Mouse (Mus musculus): Measurements from ENCODE around the gene Impdh2. TPM values are rescaled to one million over a fixed set of nuclear protein-coding genes. Genes with fewer than 3 reads are reported as not detected.

Impdh2 gene
- total and polyA plus RNA-seq, 2 experiments from 2014 or later: 93.8 to 103 TPM

DNA sequence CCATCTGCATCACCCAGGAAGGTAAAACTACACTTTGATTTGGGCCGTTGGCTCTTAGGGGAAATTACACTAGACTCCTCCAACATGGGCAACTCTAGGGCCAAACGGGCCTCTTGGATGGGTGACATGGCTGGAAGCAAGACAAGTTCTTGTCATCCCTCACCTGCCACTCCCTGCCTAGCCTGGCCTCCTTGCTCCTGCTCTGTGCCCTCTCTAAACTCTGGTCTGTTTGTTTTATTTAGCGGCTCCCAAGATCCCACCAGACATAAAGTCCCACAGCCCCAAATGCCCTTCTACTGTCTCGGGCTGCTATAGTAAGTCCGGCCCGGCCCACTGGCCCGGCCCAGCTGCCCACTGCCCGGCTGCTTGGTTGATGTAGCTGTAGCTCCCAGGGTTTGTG is 3.6 kb downstream of the Impdh2 start:
- no peak for ATAC-seq

DNA sequence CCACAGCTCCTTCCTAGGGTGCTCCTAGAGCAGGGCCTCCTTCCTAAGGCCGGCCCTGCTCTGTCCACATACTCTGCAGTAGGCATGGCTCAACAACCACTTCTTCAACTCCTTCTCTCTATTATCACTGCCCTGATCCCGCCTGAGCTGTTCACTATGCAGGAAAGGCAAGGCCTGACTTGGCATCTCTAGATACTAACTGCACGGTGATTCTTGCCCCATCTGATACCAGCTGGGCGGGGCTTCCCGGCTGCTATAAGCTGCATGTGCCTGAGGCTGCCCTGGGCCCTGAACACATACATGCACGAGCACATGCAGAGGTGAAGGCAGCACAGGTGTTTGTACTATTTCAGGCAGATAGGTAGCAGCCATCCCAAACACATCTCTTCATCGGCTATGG is 4.0 kb downstream of the Impdh2 start:
- peaks cover 21% of the 10 kb centered on the region; the same call in 1 of the 2 replicates for H3K36me3 ChIP-seq (ENCODE audit: insufficient read depth, low read length)
- peaks cover 23% of the 10 kb centered on the region for H3K4me1 ChIP-seq (ENCODE audit: insufficient read depth, low read length)
- H3K4me2 ChIP-seq (ENCODE audit: low read depth, low read length): no peak overlapping the region
- no peak overlapping the region for H3K4me3 ChIP-seq (ENCODE audit: low read length)
- H3K27ac ChIP-seq: no peak overlapping the region
- no peaks in the 10 kb centered on the region for H3K9me3 ChIP-seq (ENCODE audit: low read length)
- WGBS: 83% methylated on average over 7 of the region's 7 CpGs
- DNase-seq (ENCODE audit: low spot score) (no peak), ATAC-seq (no peak)
- H3K27me3 ChIP-seq (ENCODE audit: insufficient read depth, low read length): no peaks in the 10 kb centered on the region
- H3K9ac ChIP-seq (replicated peaks; ENCODE audit: low read length): no peak overlapping the region
- no peak for TF ChIP-seq CTCF (IDR thresholded peaks at IDR 0.05; ENCODE audit: low read depth)

More for the DNA sequence above, 3.6 kb downstream of the Impdh2 start:
- Histone ChIP-seq H3K9ac (replicated peaks; ENCODE audit: low read length) (no peak overlapping the region), H3K4me2 (ENCODE audit: low read depth, low read length) (no peak overlapping the region), H3K4me1 (ENCODE audit: insufficient read depth, low read length) (peaks cover 23% of the 10 kb centered on the region), H3K36me3 (ENCODE audit: insufficient read depth, low read length) (peaks cover 26% of the 10 kb centered on the region; the same call in 1 of the 2 replicates), H3K27me3 (ENCODE audit: insufficient read depth, low read length) (no peaks in the 10 kb centered on the region), H3K9me3 (ENCODE audit: low read length) (no peaks in the 10 kb centered on the region), H3K27ac (no peak overlapping the region), H3K4me3 (ENCODE audit: low read length) (no peak overlapping the region)
- TF ChIP-seq CTCF (IDR thresholded peaks at IDR 0.05; ENCODE audit: low read depth): no peak
- no peak for DNase-seq (ENCODE audit: low spot score)
- WGBS: 92% methylated on average over 8 of the region's 8 CpGs

DNA sequence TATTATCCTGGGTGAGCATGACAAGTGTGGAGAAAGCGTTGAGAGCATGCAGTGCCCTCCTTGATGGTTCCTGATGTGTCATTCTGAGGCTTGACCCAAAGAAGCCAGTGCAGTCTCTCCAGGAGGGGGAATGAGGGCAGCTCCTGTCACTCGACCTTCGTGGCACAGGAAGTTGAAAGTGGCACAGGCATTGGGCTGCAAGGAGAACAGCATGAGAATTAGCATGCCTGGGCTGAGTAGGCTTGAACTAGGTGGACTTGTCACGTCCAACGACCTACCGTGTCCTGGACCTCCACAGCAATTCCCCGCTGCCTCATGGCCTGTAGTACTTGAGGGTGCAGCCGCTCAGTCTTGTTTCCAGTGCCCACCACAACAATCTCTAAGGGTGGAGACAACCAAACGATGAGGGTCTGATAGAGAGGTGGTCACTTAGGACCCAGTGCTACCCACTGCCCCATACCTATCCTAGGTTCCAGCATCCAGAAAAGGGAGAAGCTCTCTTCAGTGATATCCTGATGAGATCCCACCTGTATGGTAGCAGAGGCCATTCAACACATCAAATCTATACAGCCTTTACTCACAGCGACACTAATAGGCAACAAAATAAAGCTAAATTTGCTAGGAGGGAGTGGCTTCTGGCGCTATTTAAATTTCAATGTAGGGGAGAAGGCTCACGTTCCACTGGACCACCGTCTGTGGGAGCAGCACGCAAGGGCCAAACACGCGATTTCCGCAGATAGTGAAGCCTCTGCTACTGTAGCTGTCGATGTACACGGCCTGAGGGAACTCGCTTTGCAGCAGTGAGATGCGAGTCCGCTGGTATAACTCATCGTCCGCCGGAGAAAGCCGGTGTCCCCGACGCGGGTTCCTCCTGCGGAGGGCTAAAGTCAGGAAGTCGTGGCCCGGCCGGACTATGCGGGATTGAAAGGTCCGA is 6.1 kb downstream of the Impdh2 start:
- ATAC-seq (no peak), DNase-seq (ENCODE audit: low spot score) (peak; percentile 30)
- no peaks in the 10 kb centered on the region for H3K27me3 ChIP-seq (ENCODE audit: insufficient read depth, low read length)
- peak overlapping the region; percentile 84 for H3K9ac ChIP-seq (replicated peaks; ENCODE audit: low read length)
- no peaks in the 10 kb centered on the region for H3K9me3 ChIP-seq (ENCODE audit: low read length)
- no peak for TF ChIP-seq CTCF (IDR thresholded peaks at IDR 0.05; ENCODE audit: low read depth)
- peak overlapping the region; percentile 95 for H3K27ac ChIP-seq
- peaks cover 16% of the 10 kb centered on the region; the same call in 1 of the 2 replicates for H3K36me3 ChIP-seq (ENCODE audit: insufficient read depth, low read length)
- peaks cover 22% of the 10 kb centered on the region for H3K4me1 ChIP-seq (ENCODE audit: insufficient read depth, low read length)
- peak overlapping the region; percentile 61 for H3K4me3 ChIP-seq (ENCODE audit: low read length)
- peak overlapping the region; percentile 96 for H3K4me2 ChIP-seq (ENCODE audit: low read depth, low read length)
- WGBS: 10% methylated on average over 35 of the region's 35 CpGs

DNA sequence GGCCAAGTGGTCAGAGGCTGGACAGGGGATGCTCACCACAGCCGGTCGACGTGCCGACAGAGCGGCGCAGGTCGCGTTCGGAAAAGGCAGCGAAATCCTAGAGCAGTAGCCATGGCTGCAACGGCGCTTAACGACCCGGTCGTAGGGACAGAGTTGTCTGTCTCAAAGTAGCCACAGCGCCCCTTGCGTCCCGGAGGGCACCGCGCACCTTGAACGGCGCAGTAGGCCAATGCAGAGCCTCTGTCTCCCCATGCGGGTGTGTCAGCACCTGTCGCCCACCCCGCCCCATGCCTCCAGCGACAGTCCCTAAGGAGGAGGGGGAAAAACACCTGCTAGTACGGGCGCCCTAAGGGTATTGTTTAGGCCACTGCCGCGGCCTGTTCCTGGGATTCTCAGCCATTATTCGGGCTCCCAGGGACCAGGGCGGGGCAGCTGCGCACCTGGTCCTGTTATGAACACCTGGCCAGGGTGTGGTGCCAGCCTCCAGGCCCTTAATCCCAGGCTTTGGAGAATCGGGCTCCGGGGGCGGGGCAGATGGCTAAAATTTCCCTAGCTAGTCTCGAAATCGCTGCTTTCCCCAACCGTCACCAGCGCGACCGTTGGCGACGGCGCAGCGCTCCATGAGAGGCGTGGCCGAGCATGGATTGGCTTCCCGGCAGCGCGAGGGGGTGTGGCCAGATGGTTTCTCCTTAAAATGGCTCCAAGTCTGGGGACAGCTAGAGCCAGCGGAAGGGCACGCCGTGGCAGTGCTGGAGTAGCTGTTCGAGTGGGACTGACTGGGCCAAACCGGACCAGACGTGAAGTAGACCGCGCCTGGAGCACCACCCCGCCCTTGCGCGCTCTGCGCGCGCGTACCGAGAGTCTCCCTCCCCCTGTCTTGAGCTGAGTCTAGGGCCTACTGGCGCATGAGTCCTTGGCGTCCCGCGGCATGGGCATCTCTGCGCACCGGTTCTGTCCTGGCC is 7.0 kb downstream of the Impdh2 start, which contains the start of gene Ndufaf3:
Ndufaf3 (minus strand) TSS at position 620 of the 962 bp plus-strand sequence.
- H3K4me1 ChIP-seq (ENCODE audit: insufficient read depth, low read length): peaks cover 17% of the 10 kb centered on the region; the same call in 1 of the 2 replicates
- H3K27ac ChIP-seq: peak within 1 kb of the TSS; percentile 95
- H3K9ac ChIP-seq (replicated peaks; ENCODE audit: low read length): peak within 1 kb of the TSS; percentile 84
- DNase-seq (ENCODE audit: low spot score): peak; percentile 98
- peak; percentile 86 for ATAC-seq
- no peaks in the 10 kb centered on the region for H3K9me3 ChIP-seq (ENCODE audit: low read length)
- peak within 1 kb of the TSS; percentile 96 for H3K4me2 ChIP-seq (ENCODE audit: low read depth, low read length)
- no peaks in the 10 kb centered on the region for H3K27me3 ChIP-seq (ENCODE audit: insufficient read depth, low read length)
- WGBS: under 1% methylated on average over 73 of the region's 73 CpGs
- H3K4me3 ChIP-seq (ENCODE audit: low read length): peak within 1 kb of the TSS; percentile 61
- TF ChIP-seq CTCF (IDR thresholded peaks at IDR 0.05; ENCODE audit: low read depth): peak; percentile 97
- H3K36me3 ChIP-seq (ENCODE audit: insufficient read depth, low read length): peaks cover 24% of the 10 kb centered on the region

DNA sequence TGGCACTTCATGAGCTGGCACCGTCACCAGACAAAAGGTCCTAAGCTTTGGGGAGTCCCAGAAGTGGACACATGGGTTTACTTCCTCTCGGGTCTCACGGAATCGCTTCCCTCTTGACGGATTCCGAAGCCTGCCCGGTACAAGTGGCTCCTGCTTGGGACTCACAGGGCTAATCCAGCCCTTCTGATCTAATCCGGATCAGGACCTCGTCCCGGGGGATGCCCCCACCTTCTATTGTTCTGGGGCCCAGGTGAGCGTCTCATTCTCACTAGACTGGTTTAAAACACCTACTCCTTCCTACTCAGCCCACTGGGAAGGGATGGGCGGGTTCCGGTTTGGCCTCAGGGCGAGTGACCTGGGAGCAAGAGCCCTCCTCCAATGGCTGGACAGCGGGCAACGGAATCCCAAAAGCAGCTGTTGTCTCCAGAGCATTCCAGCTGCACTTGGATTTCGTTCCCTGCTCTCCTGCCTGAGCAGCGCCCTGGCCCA is 7.9 kb downstream of the Impdh2 start:
- Histone ChIP-seq H3K27ac (peak overlapping the region; percentile 95), H3K4me3 (ENCODE audit: low read length) (peak overlapping the region; percentile 61), H3K36me3 (ENCODE audit: insufficient read depth, low read length) (peaks cover 33% of the 10 kb centered on the region), H3K27me3 (ENCODE audit: insufficient read depth, low read length) (no peaks in the 10 kb centered on the region), H3K4me1 (ENCODE audit: insufficient read depth, low read length) (peaks cover 17% of the 10 kb centered on the region; the same call in 1 of the 2 replicates), H3K9me3 (ENCODE audit: low read length) (no peaks in the 10 kb centered on the region), H3K4me2 (ENCODE audit: low read depth, low read length) (peak overlapping the region; percentile 96), H3K9ac (replicated peaks; ENCODE audit: low read length) (peak overlapping the region; percentile 84)
- WGBS: 13% methylated on average over 18 of the region's 18 CpGs
- no peak for TF ChIP-seq CTCF (IDR thresholded peaks at IDR 0.05; ENCODE audit: low read depth)
- no peak for ATAC-seq
- DNase-seq (ENCODE audit: low spot score): no peak

DNA sequence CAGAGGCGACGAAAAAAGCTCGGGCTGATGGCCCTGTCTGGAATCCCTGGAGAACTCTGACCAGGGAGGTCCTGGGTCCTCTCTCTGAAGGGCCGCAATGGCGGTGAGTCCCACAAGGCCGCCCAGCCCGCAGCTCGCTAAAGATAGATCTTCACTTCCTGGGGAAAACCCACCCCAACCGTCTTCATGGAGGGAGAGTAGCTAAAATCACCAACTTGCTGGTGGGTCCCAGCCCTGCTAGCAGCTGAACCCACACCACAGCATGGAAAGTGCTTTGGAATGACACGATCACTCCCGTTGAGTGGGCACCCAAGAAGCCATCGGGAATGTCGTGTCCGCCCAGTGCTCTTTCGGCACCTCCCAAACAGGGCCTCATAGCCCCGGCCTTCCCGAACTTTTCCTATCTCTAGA is 8.4 kb downstream of the Impdh2 start:
- Histone ChIP-seq H3K4me1 (ENCODE audit: insufficient read depth, low read length) (peaks cover 17% of the 10 kb centered on the region; the same call in 1 of the 2 replicates), H3K27me3 (ENCODE audit: insufficient read depth, low read length) (no peaks in the 10 kb centered on the region), H3K9ac (replicated peaks; ENCODE audit: low read length) (no peak overlapping the region), H3K4me3 (ENCODE audit: low read length) (no peak overlapping the region), H3K27ac (peak overlapping the region; percentile 95; the same call in 1 of the 2 replicates), H3K36me3 (ENCODE audit: insufficient read depth, low read length) (peaks cover 36% of the 10 kb centered on the region), H3K4me2 (ENCODE audit: low read depth, low read length) (peak overlapping the region; percentile 96; the same call in 1 of the 2 replicates), H3K9me3 (ENCODE audit: low read length) (no peaks in the 10 kb centered on the region)
- DNase-seq (ENCODE audit: low spot score): no peak
- ATAC-seq: no peak
- 80% methylated on average over 17 of the region's 17 CpGs for whole genome bisulfite sequencing
- TF ChIP-seq CTCF (IDR thresholded peaks at IDR 0.05; ENCODE audit: low read depth): no peak

All from hindbrain, postnatal 0 days (tissue).